Mouse (Mus musculus): ENCODE measurements around the gene Zfp764. TPM values are rescaled to one million over a fixed set of nuclear protein-coding genes. Genes with fewer than 3 reads are reported as not detected.
"Not testable (repeated sequence)": the region's sequence is repeated elsewhere in the genome, so short reads cannot be mapped to it uniquely, and the experiment has no call there.

Zfp764 gene
- polyA plus RNA-seq, 1 experiment, result 5.8 TPM

- not testable (repeated sequence) for H3K4me3 ChIP-seq (ENCODE audit: low read depth, low read length); H3K27me3 ChIP-seq (ENCODE audit: control insufficient read depth, insufficient read depth, low read length); H3K4me1 ChIP-seq (ENCODE audit: control insufficient read depth, insufficient read depth, insufficient read length, low read length); H3K27ac ChIP-seq (ENCODE audit: insufficient read depth, low read depth, low read length)
- 82% methylated on average over 3 of the region's 3 CpGs for WGBS
- peaks cover 16% of the 10 kb centered on the region for H3K36me3 ChIP-seq (ENCODE audit: control insufficient read depth, insufficient read depth, low read length)
- TF ChIP-seq CTCF (IDR thresholded peaks at IDR 0.05; ENCODE audit: extremely low read depth, insufficient read length, insufficient replicate concordance, low read depth, low read length), result peak; percentile 12; the same call in 1 of the 2 replicates
Measured at GRCm38 (mm10) chr7:127371870-127372269, 34.8 kb downstream of the Zfp764 start.

GRCm38 (mm10) chr7:127371213-127371612 lies 35.4 kb downstream of the Zfp764 start:
- no peak overlapping the region for H3K4me3 ChIP-seq (ENCODE audit: low read depth, low read length)
- WGBS, result 78% methylated on average over 2 of the region's 2 CpGs
- no peaks in the 10 kb centered on the region for H3K27me3 ChIP-seq (ENCODE audit: control insufficient read depth, insufficient read depth, low read length)
- no peak for TF ChIP-seq CTCF (IDR thresholded peaks at IDR 0.05; ENCODE audit: extremely low read depth, insufficient read length, insufficient replicate concordance, low read depth, low read length)
- TF ChIP-seq POLR2A (IDR thresholded peaks at IDR 0.05; ENCODE audit: low read depth, low read length), result no peak
- H3K27ac ChIP-seq (ENCODE audit: insufficient read depth, low read depth, low read length), result no peak overlapping the region
- H3K4me1 ChIP-seq (ENCODE audit: control insufficient read depth, insufficient read depth, insufficient read length, low read length), result peaks cover 13% of the 10 kb centered on the region; the same call in 1 of the 2 replicates
- peaks cover 16% of the 10 kb centered on the region for H3K36me3 ChIP-seq (ENCODE audit: control insufficient read depth, insufficient read depth, low read length)

DNA sequence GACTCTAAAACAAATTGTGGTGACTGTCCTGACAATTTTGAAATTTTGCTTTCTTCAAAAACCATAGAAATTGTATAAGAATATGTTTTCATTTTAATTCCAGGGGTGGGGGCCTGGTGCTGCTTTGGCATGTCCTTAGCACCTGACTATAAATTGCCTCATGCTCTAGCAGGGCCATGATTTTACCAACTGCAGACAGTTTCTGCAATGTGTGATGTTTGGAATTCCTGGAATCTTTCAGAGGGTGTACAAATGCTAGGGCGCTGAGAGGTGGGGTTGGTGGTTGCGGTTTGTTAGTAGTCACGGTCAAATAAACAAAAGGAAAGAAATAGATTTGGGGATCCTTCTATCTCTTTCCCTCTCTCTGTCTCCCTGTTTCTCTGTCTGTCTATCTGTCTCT lies 40.4 kb downstream of the Zfp764 start:
- H3K27ac ChIP-seq (ENCODE audit: insufficient read depth, low read depth, low read length), result peak overlapping the region; percentile 90
- no peaks in the 10 kb centered on the region for H3K27me3 ChIP-seq (ENCODE audit: control insufficient read depth, insufficient read depth, low read length)
- H3K36me3 ChIP-seq (ENCODE audit: control insufficient read depth, insufficient read depth, low read length), result no peaks in the 10 kb centered on the region
- 91% methylated on average over 3 of the region's 3 CpGs for WGBS
- H3K4me1 ChIP-seq (ENCODE audit: control insufficient read depth, insufficient read depth, insufficient read length, low read length), result peaks cover 17% of the 10 kb centered on the region
- H3K4me3 ChIP-seq (ENCODE audit: low read depth, low read length), result no peak overlapping the region
- no peak for TF ChIP-seq POLR2A (IDR thresholded peaks at IDR 0.05; ENCODE audit: low read depth, low read length)
- no peak for TF ChIP-seq CTCF (IDR thresholded peaks at IDR 0.05; ENCODE audit: extremely low read depth, insufficient read length, insufficient replicate concordance, low read depth, low read length)

DNA sequence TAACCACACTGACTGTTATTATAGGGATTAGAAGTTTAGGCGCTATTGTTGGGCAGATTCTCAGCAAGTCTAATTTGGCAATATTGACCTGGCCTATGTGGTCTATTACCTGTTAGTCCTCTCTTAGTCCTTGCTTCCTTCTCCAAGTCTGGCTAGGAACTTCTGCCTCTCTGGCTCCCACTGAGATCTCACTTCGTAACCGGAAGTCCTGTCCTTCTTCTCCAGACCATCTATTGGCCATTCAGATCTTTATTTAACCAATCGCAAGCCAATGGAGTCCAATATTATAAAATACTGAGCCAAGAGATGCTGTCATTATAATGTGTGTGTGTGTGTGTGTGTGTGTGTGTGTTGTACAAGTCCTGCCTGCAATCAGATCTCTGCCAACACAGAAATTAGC lies 42.5 kb downstream of the Zfp764 start:
- TF ChIP-seq POLR2A (IDR thresholded peaks at IDR 0.05; ENCODE audit: low read depth, low read length) (no peak), CTCF (IDR thresholded peaks at IDR 0.05; ENCODE audit: extremely low read depth, insufficient read length, insufficient replicate concordance, low read depth, low read length) (no peak)
- Histone ChIP-seq H3K27ac (ENCODE audit: insufficient read depth, low read depth, low read length) (peak overlapping the region; percentile 82), H3K36me3 (ENCODE audit: control insufficient read depth, insufficient read depth, low read length) (no peaks in the 10 kb centered on the region), H3K4me1 (ENCODE audit: control insufficient read depth, insufficient read depth, insufficient read length, low read length) (peaks cover 23% of the 10 kb centered on the region), H3K4me3 (ENCODE audit: low read depth, low read length) (peak overlapping the region; percentile 73; the same call in 1 of the 2 replicates), H3K27me3 (ENCODE audit: control insufficient read depth, insufficient read depth, low read length) (no peaks in the 10 kb centered on the region)
- 59% methylated on average over 4 of the region's 4 CpGs for WGBS

DNA sequence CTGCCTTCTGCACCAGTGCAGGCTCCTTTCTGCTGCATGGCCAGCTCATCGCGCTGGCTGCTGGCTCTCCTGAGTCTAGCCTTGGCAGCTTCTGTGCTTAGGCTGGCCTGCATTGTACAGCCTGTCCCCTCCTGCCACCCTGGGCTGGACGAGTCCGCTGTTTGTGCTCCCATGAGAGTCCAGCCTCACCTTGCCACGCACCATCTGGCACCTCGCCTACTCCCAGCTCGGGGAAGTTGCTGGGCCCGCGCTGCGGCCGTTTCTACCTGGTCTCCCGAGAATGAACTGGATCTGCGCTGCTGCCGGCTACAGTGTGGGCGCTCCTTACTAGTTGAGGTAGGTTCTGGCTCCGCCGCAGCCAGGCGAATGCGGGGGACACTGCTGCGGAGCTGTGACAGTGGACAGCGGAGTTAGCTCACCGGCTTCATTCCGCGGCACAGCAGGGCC lies 43.1 kb downstream of the Zfp764 start:
- Histone ChIP-seq H3K4me3 (ENCODE audit: low read depth, low read length) (peak overlapping the region; percentile 73), H3K4me1 (ENCODE audit: control insufficient read depth, insufficient read depth, insufficient read length, low read length) (peaks cover 23% of the 10 kb centered on the region), H3K36me3 (ENCODE audit: control insufficient read depth, insufficient read depth, low read length) (no peaks in the 10 kb centered on the region), H3K27ac (ENCODE audit: insufficient read depth, low read depth, low read length) (peak overlapping the region; percentile 82), H3K27me3 (ENCODE audit: control insufficient read depth, insufficient read depth, low read length) (no peaks in the 10 kb centered on the region)
- TF ChIP-seq CTCF (IDR thresholded peaks at IDR 0.05; ENCODE audit: extremely low read depth, insufficient read length, insufficient replicate concordance, low read depth, low read length) (no peak), POLR2A (IDR thresholded peaks at IDR 0.05; ENCODE audit: low read depth, low read length) (peak; percentile 32; the same call in 1 of the 2 replicates)
- WGBS, result 14% methylated on average over 24 of the region's 24 CpGs

DNA sequence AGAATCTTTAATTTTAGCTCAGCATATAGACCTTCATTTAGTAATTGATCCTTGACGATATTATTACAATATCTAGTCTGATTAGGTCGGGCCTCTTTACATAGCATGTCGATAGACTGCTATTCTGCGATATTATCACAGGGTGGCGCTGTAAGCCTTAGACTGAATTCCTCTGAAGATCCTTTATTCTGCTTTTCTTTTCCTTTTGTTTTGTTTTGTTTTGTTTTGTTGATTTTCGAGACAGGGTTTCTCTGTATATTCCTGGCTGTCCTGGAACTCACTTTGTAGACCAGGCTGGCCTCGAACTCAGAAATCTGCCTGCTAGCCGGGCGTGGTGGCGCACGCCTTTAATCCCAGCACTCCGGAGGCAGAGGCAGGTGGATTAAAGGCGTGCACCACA lies 44.2 kb downstream of the Zfp764 start:
- H3K27ac ChIP-seq (ENCODE audit: insufficient read depth, low read depth, low read length); H3K27me3 ChIP-seq (ENCODE audit: control insufficient read depth, insufficient read depth, low read length); H3K36me3 ChIP-seq (ENCODE audit: control insufficient read depth, insufficient read depth, low read length): not testable (repeated sequence)
- peak; percentile 33; the same call in 1 of the 2 replicates for TF ChIP-seq CTCF (IDR thresholded peaks at IDR 0.05; ENCODE audit: extremely low read depth, insufficient read length, insufficient replicate concordance, low read depth, low read length)
- WGBS, result 9% methylated on average over 13 of the region's 13 CpGs
- Histone ChIP-seq H3K4me3 (ENCODE audit: low read depth, low read length) (peak overlapping the region; percentile 51), H3K4me1 (ENCODE audit: control insufficient read depth, insufficient read depth, insufficient read length, low read length) (peaks cover 23% of the 10 kb centered on the region)

DNA sequence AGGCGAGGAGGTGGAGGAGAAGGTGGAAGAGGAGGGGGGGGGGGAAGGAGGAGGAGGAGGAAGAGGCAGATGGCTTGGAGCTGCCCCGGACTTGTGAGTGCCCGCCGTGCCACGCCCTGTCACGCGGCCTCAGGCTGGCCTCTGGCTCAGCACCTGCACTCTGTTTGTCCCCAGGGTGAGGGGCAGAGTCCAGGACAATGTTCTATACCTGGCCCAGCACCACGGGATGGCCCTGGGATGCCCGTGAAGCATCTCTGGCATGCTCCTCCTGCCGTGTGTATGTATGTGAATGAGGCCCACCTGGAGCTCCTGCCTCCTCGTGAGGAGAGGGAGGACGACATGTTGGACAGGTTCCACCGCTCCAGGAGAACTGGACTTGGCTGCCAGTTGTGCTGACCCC lies 45.2 kb downstream of the Zfp764 start:
- H3K36me3 ChIP-seq (ENCODE audit: control insufficient read depth, insufficient read depth, low read length), result no peaks in the 10 kb centered on the region
- peaks cover 22% of the 10 kb centered on the region for H3K4me1 ChIP-seq (ENCODE audit: control insufficient read depth, insufficient read depth, insufficient read length, low read length)
- TF ChIP-seq CTCF (IDR thresholded peaks at IDR 0.05; ENCODE audit: extremely low read depth, insufficient read length, insufficient replicate concordance, low read depth, low read length) (no peak), POLR2A (IDR thresholded peaks at IDR 0.05; ENCODE audit: low read depth, low read length) (no peak)
- peak overlapping the region; percentile 30 for H3K4me3 ChIP-seq (ENCODE audit: low read depth, low read length)
- H3K27me3 ChIP-seq (ENCODE audit: control insufficient read depth, insufficient read depth, low read length), result no peaks in the 10 kb centered on the region
- WGBS, result 12% methylated on average over 13 of the region's 13 CpGs
- peak overlapping the region; percentile 85 for H3K27ac ChIP-seq (ENCODE audit: insufficient read depth, low read depth, low read length)
